Mouse (Mus musculus) neural tube, embryonic 11.5 days (tissue): ENCODE results near the gene Zfp319. TPM values are rescaled to one million over a fixed set of nuclear protein-coding genes. Genes with fewer than 3 reads are reported as not detected.

Experiments
- ATAC-seq: fragments of 200-750 bp; cut with Nextera tagmentation; 2 replicates; pipeline ENCODE4 v1.8.0; 2017; ENCODE audit warnings: moderate number of reproducible peaks, mild to moderate bottlenecking, moderate TSS enrichment, moderate library complexity; ENCODE audit not compliant: insufficient read depth, low FRiP score, low TSS enrichment
- DNase-seq: peaks from one replicate; pipeline ENCODE4 v3.0.0-alpha.2; 2015; ENCODE audit warnings: low spot score
- H3K27ac ChIP-seq: fragments of 300-500 bp; sonication (generic); 2 replicates; pipeline ENCODE4 v1.5.1; 2014; ENCODE audit warnings: low read depth, mild to moderate bottlenecking, low read length
- H3K27me3 ChIP-seq: fragments of 300-500 bp; sonication (generic); 2 replicates; pipeline ENCODE4 v1.6.1; 2014; ENCODE audit warnings: mild to moderate bottlenecking, low read length, mixed read lengths; ENCODE audit not compliant: control insufficient read depth, insufficient read depth
- H3K36me3 ChIP-seq: fragments of 300-500 bp; sonication (generic); 2 replicates; pipeline ENCODE4 v1.6.1; 2014; ENCODE audit warnings: mild to moderate bottlenecking, low read length, moderate library complexity, mixed read lengths; ENCODE audit not compliant: control insufficient read depth, insufficient read depth
- H3K4me1 ChIP-seq: fragments of 300-500 bp; sonication (generic); 2 replicates; pipeline ENCODE4 v1.6.1; 2014; ENCODE audit warnings: low read length, mixed read lengths; ENCODE audit not compliant: control insufficient read depth, insufficient read depth
- H3K4me2 ChIP-seq: fragments of 300-500 bp; sonication (generic); 2 replicates; pipeline ENCODE4 v1.6.1; 2014; ENCODE audit warnings: low read depth, mild to moderate bottlenecking, moderate library complexity
- H3K4me3 ChIP-seq: fragments of 300-500 bp; sonication (generic); 2 replicates; pipeline ENCODE4 v1.5.1; 2014; ENCODE audit warnings: low read depth, low read length
- H3K9ac ChIP-seq: fragments of 300-500 bp; sonication (generic); 2 replicates; pipeline ENCODE4 v1.6.1; 2014; ENCODE audit warnings: mild to moderate bottlenecking, low read length
- H3K9me3 ChIP-seq: fragments of 300-500 bp; sonication (generic); 2 replicates; pipeline ENCODE4 v1.6.1; 2016; ENCODE audit warnings: low read length; ENCODE audit not compliant: control insufficient read depth
- WGBS: fragments of 180-500 bp; shearing (Covaris S2); extraction: QIAGEN DNeasy Blood & Tissue Kit; methylation state at CpG from one replicate; pipeline ENCODE4 v1.1.7; 2014; 5-methylcytosine and 5-hydroxymethylcytosine counted together
- polyA plus RNA-seq: library from polyadenylated mRNA; unstranded; fragments of >200 nt; fragmentation: Nextera tagmentation; extraction: Ambion mirVana; gene quantifications from 2 replicates; pipeline ENCODE4 v1.2.1, GENCODE M21; 2014

Gene Zfp319
- polyA plus RNA-seq, 1 experiment from 2014 or later = 13.4 TPM

DNA sequence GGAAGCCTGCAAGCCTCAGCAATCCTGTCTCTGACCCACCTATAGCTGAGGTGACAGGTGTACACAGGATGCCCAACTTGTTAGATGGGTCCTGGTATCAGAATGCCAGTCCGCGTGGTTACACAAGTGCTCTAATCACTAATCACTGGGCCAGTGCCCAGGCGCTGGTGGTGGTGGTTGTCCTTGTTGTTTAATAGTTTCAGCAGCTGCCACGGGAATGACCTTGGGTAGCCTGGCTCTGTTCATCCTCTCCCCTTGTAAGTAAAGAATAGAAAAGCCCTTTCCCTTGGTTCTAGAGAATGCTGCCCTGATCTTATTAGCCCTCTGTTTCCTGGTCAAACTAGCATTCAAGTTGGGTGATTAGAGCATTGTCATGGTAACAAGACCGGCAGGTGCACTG, 10.0 kb upstream of the Zfp319 start:
- Histone ChIP-seq H3K27me3 (no peaks in the 10 kb centered on the region), H3K4me2 (no peak overlapping the region), H3K9me3 (no peaks in the 10 kb centered on the region), H3K9ac (no peak overlapping the region), H3K27ac (no peak overlapping the region), H3K36me3 (peaks cover 3% of the 10 kb centered on the region; the same call in 1 of the 2 replicates), H3K4me3 (no peak overlapping the region), H3K4me1 (no peaks in the 10 kb centered on the region)
- ATAC-seq (no peak), DNase-seq (no peak)
- 82% methylated on average over 5 of the region's 5 CpGs for WGBS

DNA sequence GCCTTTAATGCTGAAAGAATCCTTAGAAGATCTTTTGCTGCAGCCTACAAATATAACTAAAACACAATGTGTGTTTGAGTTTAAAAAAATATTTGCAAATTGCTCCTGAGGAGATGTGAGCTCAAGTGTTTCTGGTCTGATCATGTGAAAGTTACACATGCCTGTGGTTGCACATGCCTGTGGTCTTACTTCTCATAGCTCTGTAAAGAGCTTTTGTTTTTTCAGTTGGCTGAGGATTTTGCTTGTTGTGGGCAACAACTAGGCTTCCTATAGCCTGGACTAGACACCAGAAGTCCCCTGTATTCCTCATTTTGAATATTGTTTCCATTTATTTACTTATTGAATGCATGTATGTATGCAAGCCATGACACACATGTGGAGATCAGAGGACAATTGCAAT, 4.6 kb upstream of the Zfp319 start:
- Histone ChIP-seq H3K9me3 (no peaks in the 10 kb centered on the region), H3K27me3 (no peaks in the 10 kb centered on the region), H3K9ac (no peak overlapping the region), H3K4me2 (no peak overlapping the region), H3K4me3 (no peak overlapping the region), H3K36me3 (no peaks in the 10 kb centered on the region), H3K27ac (no peak overlapping the region), H3K4me1 (no peaks in the 10 kb centered on the region)
- no peak for ATAC-seq
- DNase-seq = no peak

DNA sequence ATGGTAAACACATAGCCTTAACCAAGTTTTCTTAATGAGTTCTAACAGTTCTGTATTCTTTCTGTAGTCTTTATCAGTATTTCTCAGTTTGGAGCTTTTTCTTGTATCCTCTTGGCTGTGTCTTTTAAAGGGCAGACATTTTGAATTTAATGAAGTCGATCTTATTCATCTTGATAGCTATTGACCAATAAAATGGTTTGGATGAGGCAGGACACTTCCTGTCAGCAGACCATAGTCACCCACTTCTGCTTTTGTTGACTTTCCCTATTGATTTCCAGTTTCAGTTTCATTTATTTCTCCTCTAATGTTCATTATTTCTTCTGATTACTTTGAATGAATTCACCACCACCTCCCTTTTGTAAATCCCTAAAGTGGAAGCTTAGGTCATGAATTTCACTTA, 4.0 kb upstream of the Zfp319 start:
- no peak for ATAC-seq
- no peak overlapping the region for H3K4me2 ChIP-seq
- no peaks in the 10 kb centered on the region for H3K9me3 ChIP-seq
- WGBS = 91% methylated on average over 1 of the region's 1 CpGs
- no peak overlapping the region for H3K27ac ChIP-seq
- H3K9ac ChIP-seq = no peak overlapping the region
- no peaks in the 10 kb centered on the region for H3K27me3 ChIP-seq
- H3K4me1 ChIP-seq = no peaks in the 10 kb centered on the region
- DNase-seq = no peak
- no peaks in the 10 kb centered on the region for H3K36me3 ChIP-seq
- no peak overlapping the region for H3K4me3 ChIP-seq

DNA sequence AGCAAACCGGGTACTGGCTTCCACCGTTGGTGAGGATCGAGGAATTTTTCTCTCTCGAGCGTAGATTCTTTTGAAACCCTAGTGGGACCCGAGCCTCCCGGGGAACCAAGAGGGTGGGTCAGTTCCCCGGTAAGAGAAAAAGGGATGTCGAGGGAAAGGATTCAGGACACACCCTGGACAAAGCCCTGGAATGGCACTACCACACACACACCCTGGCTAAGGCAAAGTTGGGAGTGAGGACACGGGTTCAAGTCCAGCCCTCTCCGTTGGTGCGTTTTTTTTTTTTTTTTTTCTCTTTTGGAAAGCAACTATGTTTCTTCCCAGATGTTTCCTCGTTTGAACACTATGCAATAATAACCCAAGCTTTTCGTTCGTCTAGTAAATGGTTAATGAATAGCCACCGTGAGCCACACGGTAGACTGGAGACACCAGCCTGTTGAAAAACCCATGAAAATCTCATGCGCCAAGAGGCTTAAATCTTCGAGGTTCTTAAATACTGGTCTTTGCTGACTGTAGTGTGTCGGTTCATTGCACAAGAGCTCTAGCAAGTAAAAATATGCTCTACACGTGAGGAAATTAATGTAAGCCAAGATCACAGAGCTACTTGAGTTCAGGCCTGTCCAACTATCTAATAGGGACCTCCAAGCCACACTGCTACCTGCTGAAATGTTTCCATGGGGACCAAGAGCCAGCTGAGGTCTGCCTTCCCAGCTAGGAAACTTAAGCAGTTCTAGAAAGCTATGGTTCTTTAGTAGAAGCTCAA, 868 bp upstream of the Zfp319 start:
- DNase-seq (no peak), ATAC-seq (peak; percentile 23; the same call in 1 of the 2 replicates)
- Histone ChIP-seq H3K9ac (peak overlapping the region; percentile 97), H3K36me3 (peaks cover 16% of the 10 kb centered on the region), H3K27ac (peak overlapping the region; percentile 92), H3K4me3 (peak overlapping the region; percentile 90), H3K4me1 (peaks cover 9% of the 10 kb centered on the region), H3K9me3 (no peaks in the 10 kb centered on the region), H3K27me3 (no peaks in the 10 kb centered on the region), H3K4me2 (peak overlapping the region; percentile 73)
- 31% methylated on average over 21 of the region's 21 CpGs for WGBS

DNA sequence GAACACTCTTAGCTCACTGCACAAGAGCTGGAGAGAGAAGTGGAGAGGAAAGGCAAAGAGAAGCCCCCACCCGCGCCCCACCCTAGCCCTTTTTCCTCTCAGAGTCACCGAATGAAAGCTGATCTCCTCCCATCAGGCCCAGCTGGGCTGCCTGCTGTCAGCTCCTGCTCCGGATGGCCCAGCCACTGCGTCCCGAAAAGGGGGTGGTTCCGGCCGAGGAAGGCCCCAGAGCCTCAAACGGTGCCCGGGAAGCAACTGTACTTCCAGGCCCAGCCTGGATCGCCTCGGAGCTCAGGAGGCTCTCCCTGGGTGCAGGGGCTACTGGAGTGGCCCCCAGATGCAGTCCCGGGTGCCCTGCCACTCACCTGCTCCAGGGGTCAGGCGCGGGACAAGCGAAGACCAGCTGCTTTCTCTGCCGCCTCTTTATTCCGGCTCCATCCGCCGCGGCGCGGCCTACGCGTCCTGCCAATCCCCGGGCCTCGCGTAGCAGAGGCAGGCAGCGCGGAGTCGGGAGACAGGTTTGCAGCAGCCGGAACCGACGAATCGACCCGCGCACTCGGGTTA, 512 bp downstream of the Zfp319 start:
- peak overlapping the region; percentile 90 for H3K4me3 ChIP-seq
- peaks cover 26% of the 10 kb centered on the region for H3K36me3 ChIP-seq
- peak; percentile 77 for DNase-seq
- H3K9me3 ChIP-seq = no peaks in the 10 kb centered on the region
- peak overlapping the region; percentile 73 for H3K4me2 ChIP-seq
- peak; percentile 56 for ATAC-seq
- H3K27me3 ChIP-seq = no peaks in the 10 kb centered on the region
- under 1% methylated on average over 38 of the region's 38 CpGs for WGBS
- H3K9ac ChIP-seq = peak overlapping the region; percentile 97
- peak overlapping the region; percentile 92 for H3K27ac ChIP-seq
- peaks cover 9% of the 10 kb centered on the region for H3K4me1 ChIP-seq

DNA sequence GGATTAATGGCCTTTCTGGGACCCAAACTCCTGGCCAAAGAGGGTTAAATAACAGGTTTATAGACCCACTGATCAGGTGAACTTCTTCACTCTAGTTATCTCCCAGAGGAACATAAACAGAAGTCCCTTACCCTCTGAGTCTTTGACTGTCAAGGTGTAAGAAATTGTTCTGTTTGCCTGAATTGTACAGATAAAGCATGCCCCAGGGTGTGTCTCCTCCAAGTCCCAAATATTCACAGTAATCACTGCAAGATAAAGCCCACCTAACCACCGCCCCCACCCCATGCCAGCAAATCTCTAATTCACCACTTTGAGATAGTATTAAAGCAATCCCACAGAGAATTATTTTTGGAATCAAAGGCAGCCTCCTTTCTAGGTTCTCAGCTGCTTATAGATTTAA, 1.4 kb downstream of the Zfp319 start:
- Histone ChIP-seq H3K27ac (no peak overlapping the region), H3K4me1 (peaks cover 9% of the 10 kb centered on the region), H3K9me3 (no peaks in the 10 kb centered on the region), H3K27me3 (no peaks in the 10 kb centered on the region), H3K36me3 (peaks cover 31% of the 10 kb centered on the region), H3K4me2 (peak overlapping the region; percentile 73), H3K9ac (peak overlapping the region; percentile 0; the same call in 1 of the 2 replicates), H3K4me3 (peak overlapping the region; percentile 90)
- ATAC-seq = no peak
- WGBS = 84% methylated on average over 1 of the region's 1 CpGs
- no peak for DNase-seq

DNA sequence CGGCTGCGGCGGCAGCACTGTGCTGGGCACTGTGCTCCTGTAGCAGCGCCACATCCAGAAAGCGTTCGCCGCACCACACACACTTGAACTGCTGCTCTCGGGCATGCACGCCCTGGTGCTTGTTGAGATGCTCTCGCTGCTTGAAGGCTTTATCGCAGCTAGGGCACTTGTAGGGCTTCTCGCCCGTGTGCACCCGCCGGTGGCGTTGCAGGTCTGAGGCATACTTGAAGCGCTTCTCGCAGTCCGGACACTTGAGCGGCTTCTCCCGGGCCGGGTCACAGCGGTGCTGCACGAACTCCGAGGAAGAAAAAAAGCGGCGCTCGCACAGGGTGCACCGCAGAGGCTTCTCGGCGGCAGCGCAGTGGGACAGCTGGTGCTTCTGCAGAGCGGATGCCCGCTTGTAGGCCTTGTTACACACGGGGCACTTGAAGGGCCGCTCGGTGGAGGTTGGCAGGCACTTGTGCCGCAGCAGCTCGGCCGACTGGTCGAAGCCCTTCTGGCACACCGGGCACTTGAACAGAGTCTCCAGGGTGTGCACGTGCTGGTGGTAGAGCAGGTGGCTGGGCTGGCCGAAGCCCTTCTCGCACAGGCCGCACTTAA, 3.8 kb downstream of the Zfp319 start:
- DNase-seq (no peak), ATAC-seq (no peak)
- Histone ChIP-seq H3K9ac (no peak overlapping the region), H3K27ac (no peak overlapping the region), H3K4me1 (peaks cover 9% of the 10 kb centered on the region), H3K36me3 (peaks cover 41% of the 10 kb centered on the region), H3K27me3 (no peaks in the 10 kb centered on the region), H3K4me3 (no peak overlapping the region), H3K9me3 (no peaks in the 10 kb centered on the region), H3K4me2 (no peak overlapping the region)
- 86% methylated on average over 46 of the region's 46 CpGs for WGBS

DNA sequence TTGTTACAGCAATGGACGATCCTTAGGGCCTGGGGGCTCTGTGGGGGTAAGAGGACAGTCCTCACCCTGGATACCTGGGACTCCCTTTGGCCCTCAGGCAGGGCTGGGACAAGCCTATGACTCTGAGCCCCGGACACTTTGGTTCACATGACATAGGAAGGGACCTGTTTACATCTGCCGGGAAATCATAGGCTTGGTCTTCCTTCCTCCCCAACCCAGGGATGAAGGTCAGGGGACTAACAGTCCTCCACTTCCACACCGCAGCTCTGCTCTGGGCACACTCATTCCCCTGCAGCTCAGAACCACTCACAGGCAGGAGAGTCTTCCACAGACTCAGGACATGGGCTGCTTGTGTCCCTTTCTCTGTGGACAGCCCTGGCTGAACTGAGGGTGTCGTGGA, 4.9 kb downstream of the Zfp319 start:
- H3K9ac ChIP-seq = no peak overlapping the region
- peaks cover 41% of the 10 kb centered on the region for H3K36me3 ChIP-seq

More for the DNA sequence above, 4.9 kb downstream of the Zfp319 start:
- H3K4me2 ChIP-seq = no peak overlapping the region
- H3K4me3 ChIP-seq = no peak overlapping the region
- no peaks in the 10 kb centered on the region for H3K9me3 ChIP-seq
- H3K4me1 ChIP-seq = peaks cover 9% of the 10 kb centered on the region
- no peak for ATAC-seq
- H3K27ac ChIP-seq = no peak overlapping the region
- DNase-seq = no peak
- no peaks in the 10 kb centered on the region for H3K27me3 ChIP-seq
- 87% methylated on average over 5 of the region's 5 CpGs for WGBS
